Mouse (Mus musculus): ENCODE data around the gene Arhgdia.

GRCm38 (mm10) chr11:120575046-120575445 is 6.4 kb downstream of the Arhgdia start:
- no peak for TF ChIP-seq CTCF (conservative IDR thresholded peaks at IDR 0.05; ENCODE audit: low read length)
- TF ChIP-seq NANOG (IDR thresholded peaks at IDR 0.05; ENCODE audit: borderline replicate concordance, low read length) = no peak
